Mouse (Mus musculus) MN1 (cell line): ENCODE measurements around the gene Rwdd2b.

Source experiments
- DNase-seq: peaks from one replicate; pipeline ENCODE4 v3.0.0-alpha.2; 2016; ENCODE audit warnings: low spot score

The Rwdd2b gene

DNA sequence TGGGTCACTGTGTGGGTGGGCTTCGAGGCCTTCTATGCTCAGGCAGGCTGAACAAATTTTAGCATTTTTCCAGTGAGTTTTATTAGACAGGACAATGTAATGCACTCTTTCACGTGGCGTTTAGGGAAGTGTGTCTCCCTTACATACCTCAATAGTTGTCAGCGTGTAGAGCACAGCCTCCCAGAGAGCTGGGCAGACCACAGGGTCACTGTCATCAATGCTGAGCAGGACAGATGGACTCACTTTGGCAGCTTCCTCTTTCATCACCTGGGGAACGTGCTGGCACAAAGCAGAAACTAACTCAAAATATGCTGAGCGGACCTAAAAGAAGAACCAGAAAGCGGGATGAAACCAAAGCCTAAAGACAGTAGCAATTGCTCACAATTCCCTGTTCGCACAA lies 19.7 kb downstream of the Rwdd2b start:
- DNase-seq, result no peak

DNA sequence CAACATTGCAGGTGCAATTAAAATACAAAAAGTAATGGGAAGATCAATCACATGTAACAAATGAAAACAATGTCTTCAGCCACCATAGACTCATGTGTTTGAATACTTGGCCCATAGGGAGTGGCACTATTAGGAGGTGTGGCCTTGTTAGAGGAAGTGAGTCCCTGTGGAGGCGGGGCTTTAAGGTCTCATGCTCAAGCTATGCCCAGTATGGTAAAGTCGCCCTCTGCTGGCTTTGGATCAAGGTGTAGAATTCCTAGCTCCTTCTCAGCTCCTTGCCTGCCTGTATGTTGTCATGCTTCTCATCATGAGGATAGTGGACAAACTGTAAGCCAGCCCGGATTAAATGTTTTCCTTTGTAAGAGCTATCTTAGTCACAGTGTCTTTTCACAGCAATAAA lies 35.4 kb downstream of the Rwdd2b start:
- no peak for DNase-seq

DNA sequence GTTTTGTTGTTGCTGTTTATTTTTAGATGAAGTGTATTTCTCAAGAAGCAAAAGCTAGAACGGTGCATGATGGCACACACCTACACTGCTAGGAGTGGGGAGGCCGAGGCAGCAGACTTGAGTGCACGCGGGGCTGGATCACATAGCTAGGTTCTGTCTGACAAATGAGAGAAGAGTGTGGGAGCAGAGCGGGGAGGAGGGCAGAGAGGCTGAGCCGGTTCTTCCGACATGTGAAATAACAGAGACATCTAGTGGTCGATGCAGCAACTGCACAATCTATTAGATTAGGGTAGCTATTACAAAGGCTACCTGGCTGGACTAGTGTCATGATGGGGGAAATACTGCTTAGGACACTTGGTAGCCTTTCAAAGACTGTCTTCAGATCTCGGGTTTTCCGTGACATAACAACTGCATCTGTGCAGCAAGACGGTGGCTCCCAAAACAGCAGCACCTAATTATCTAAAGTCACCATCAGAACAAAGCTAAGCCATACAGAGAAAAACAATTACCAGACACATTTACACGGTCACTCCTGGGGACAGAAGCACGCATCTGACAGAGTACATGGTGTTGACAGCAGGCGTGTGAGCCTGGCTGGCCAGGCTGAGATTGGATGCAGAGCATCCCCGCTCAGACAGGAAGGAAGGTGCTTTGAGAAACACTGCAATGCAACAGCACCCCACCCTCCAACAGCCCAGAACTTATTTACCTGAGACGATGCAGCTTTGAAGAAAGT lies 46.4 kb downstream of the Rwdd2b start:
- peak; percentile 72 for DNase-seq

DNA sequence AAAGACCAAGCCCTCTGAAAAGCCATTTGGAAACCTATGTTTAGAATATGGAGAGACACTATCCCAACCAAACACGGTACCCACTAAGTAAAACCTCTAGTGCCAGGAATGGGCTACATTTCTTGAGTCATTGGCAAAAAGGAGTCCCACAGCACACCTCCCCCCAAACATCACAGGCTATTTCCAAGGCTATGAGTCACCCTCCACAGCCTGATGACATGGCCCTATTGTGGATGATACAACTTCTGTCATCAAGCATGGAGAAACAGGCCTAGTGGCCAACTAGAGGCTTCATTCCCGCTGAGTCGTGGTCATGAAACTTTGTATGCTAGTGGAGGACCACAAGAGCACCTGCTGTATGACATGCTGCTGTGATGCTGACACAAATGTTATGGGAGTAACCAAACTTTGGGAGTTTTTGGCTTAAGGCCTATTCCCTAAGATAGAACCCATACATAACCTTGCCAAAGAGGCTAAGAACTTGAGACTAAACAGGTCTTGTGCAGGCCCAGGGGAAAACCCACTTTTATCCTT lies 52.9 kb downstream of the Rwdd2b start:
- no peak for DNase-seq

DNA sequence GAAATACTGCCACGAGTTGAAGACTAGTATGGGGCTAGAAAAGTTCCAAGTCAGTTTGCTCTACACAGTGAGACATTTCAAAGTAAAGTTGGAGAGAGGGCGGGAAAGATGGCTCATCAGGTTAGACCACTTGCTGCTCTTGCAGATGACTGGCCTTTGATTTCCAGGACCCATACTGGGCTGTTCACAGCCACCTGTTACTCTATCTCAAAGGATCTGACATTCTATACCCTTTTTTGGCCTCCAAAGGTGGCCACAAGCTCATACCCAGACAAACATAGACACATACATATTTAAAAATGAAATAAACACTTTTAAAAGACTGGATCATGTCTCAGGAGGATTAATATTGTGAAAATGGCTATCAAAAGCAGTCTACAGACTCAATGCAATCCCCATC lies 56.0 kb downstream of the Rwdd2b start:
- no peak for DNase-seq
